7 mouse cellular contexts compared by ENCODE assay signal in the genomic region with DNA sequence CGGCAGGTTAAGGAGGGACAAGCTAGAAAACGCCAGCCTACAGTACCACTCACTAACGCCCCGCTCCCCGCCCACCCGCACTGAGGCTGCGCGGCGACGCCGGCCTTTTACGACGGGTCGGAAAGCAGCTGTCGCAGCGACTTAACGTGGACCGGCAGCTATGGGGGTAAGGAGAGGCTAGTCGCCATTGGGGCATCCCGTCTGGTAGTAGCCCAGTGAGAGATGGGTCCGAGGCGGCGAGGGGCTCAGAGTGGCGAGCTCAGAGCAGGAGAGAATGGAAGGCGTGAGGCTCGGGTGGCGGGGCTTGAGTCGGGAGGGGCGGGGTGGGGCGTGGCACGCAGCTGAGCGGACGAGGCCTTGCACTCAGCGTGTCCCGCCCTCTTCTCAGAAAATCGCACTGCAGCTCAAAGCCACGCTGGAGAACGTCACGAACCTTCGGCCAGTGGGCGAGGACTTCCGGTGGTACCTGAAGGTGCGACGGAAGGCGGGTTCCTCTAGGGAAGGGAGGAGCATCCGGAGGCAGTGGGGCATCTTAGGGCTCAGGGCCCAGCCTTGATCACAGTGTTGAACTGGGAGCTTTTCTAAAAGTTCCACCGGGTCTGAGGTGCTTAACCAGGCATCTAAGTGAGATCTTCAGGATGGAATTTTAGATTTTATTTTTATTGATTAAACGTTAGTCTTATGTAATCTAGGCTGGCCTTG. TPM values are rescaled to one million over a fixed set of nuclear protein-coding genes. Genes with fewer than 3 reads are reported as not detected.
DNase-seq lines count a peak whose midpoint lies in the region; ATAC-seq lines count a peak whose summit lies in the region.

A gene (plus strand): TSS at position 83 of the 702 bp plus-strand sequence.

- peak within 1 kb of the TSS; percentile 87 for H3K4me2 ChIP-seq in intestine, embryonic 16.5 days (ENCODE audit: low read depth, low read length)
- peak within 1 kb of the TSS; percentile 68 for H3K4me2 ChIP-seq in midbrain, embryonic 11.5 days

- peak within 1 kb of the TSS; percentile 78 for H3K27ac ChIP-seq in intestine, embryonic 16.5 days (ENCODE audit: low read length)
- peak within 1 kb of the TSS; percentile 78 for H3K27ac ChIP-seq in midbrain, embryonic 11.5 days (ENCODE audit: low read depth, low read length)

- H3K36me3 ChIP-seq in intestine, embryonic 16.5 days (ENCODE audit: control insufficient read depth, insufficient read depth, low read length): peaks cover 4% of the 10 kb centered on the region; the same call in 1 of the 2 replicates
- H3K36me3 ChIP-seq in midbrain, embryonic 11.5 days (ENCODE audit: control insufficient read depth, insufficient read depth, low read length): peaks cover 14% of the 10 kb centered on the region

- peak within 1 kb of the TSS; percentile 66 for H3K4me3 ChIP-seq in intestine, embryonic 16.5 days (ENCODE audit: low read length)
- H3K4me3 ChIP-seq in midbrain, embryonic 11.5 days (ENCODE audit: low read depth, low read length): peak within 1 kb of the TSS; percentile 58

- under 1% methylated on average over 48 of the region's 48 CpGs for WGBS in intestine, embryonic 16.5 days
- under 1% methylated on average over 48 of the region's 48 CpGs for WGBS in midbrain, embryonic 11.5 days

- no peaks in the 10 kb centered on the region for H3K27me3 ChIP-seq in intestine, embryonic 16.5 days (replicated peaks; ENCODE audit: control insufficient read depth, insufficient read depth, low read length)
- no peaks in the 10 kb centered on the region for H3K27me3 ChIP-seq in midbrain, embryonic 11.5 days (ENCODE audit: control insufficient read depth, insufficient read depth, low read length)

- H3K9me3 ChIP-seq in intestine, embryonic 16.5 days (ENCODE audit: control insufficient read depth, low read length): no peaks in the 10 kb centered on the region
- no peaks in the 10 kb centered on the region for H3K9me3 ChIP-seq in midbrain, embryonic 11.5 days (ENCODE audit: control insufficient read depth, low read length)

- peak; percentile 95 for ATAC-seq in intestine, embryonic 16.5 days
- peak; percentile 94 for ATAC-seq in midbrain, embryonic 11.5 days (ENCODE audit: low FRiP score)

- intact Hi-C loops in left cerebral cortex, postnatal 36 days (cut with DNase I): loop anchor here (10.0 kb wide), 1 partner anchor 425 kb away; no protein-coding TSS in a partner anchor

- peak within 1 kb of the TSS; percentile 76 for H3K9ac ChIP-seq in intestine, embryonic 16.5 days (ENCODE audit: low read depth, low read length)
- peak within 1 kb of the TSS; percentile 65 for H3K9ac ChIP-seq in midbrain, embryonic 11.5 days (ENCODE audit: low read length)

- peaks cover 9% of the 10 kb centered on the region for H3K4me1 ChIP-seq in intestine, embryonic 16.5 days (ENCODE audit: control insufficient read depth, insufficient read depth, low read length)
- H3K4me1 ChIP-seq in midbrain, embryonic 11.5 days (ENCODE audit: control insufficient read depth, insufficient read depth, low read length): no peaks in the 10 kb centered on the region

- DNase-seq in adrenal gland, adult 8-10 months: peak; percentile 95
- peak; percentile 94 for DNase-seq in embryo, embryonic 9.5 days (ENCODE audit: extremely low spot score)
- peak; percentile 83 to 93 for DNase-seq in gastrocnemius, postnatal 4 days (ENCODE audit: low spot score in 2 of 2)
- DNase-seq in left cerebral cortex, postnatal 36 days (ENCODE audit: low spot score in 2 of 2): peak; percentile 95
- DNase-seq in midbrain, embryonic 11.5 days (ENCODE audit: low spot score, missing footprints): peak; percentile 99
- peak; percentile 94 for DNase-seq in skeletal muscle tissue, adult 2 months (ENCODE audit: low read depth, low spot score)

RNA-seq across cellular contexts. Expression of the gene that starts here (rescaled TPM):
- 10 to 100 TPM; 75.0 to 83.5 (median 78.4) TPM for total RNA-seq in adrenal gland, adult 8-10 months (2022)
- 10 to 100 TPM; 69.3 to 81.8 TPM for total RNA-seq in gastrocnemius, postnatal 4 days (2021)
- 87.7 and 93.8 TPM in 2 replicates for polyA plus RNA-seq in intestine, embryonic 16.5 days (2015; fragmentation: Nextera tagmentation; extraction: Ambion mirVana)
- 10 to 100 TPM; 57.2 to 58.9 TPM for total RNA-seq in left cerebral cortex, postnatal 36 days (2021)
- 130 and 134 TPM in 2 replicates for polyA plus RNA-seq in midbrain, embryonic 11.5 days (2014; fragmentation: Nextera tagmentation; extraction: Ambion mirVana)

Comparison
In these comparisons a context has a peak if more than half of its experiments do, and no peak if none do; other contexts are left out.
1. Peak in every context shown above with its lines: DNase-seq, ATAC-seq, H3K4me3 ChIP-seq and H3K27ac ChIP-seq.